Mouse (Mus musculus): ENCODE results near the gene Cd93.

Cd93 gene

GRCm38 (mm10) chr2:148443249-148443958 is at the start of gene Cd93:
Cd93 (minus strand) TSS chr2:148443563.
- peak; percentile 51 to 63 for DNase-seq

GRCm38 (mm10) chr2:148492108-148492507 is 48.7 kb upstream of the Cd93 start:
- peak; percentile 10 to 31 for DNase-seq

- no peak for DNase-seq
These were observed 46.8 kb upstream of the Cd93 start for GRCm38 (mm10) chr2:148490150-148490549.

GRCm38 (mm10) chr2:148488885-148489284 is 45.5 kb upstream of the Cd93 start:
- no peak for DNase-seq

GRCm38 (mm10) chr2:148485576-148485975 is 42.2 kb upstream of the Cd93 start:
- DNase-seq = no peak

GRCm38 (mm10) chr2:148480376-148480775 is 37.0 kb upstream of the Cd93 start:
- DNase-seq = no peak

GRCm38 (mm10) chr2:148478141-148478701 is 34.9 kb upstream of the Cd93 start:
- DNase-seq = peak; percentile 50 to 57

- no peak for DNase-seq
These were observed 34.0 kb upstream of the Cd93 start for GRCm38 (mm10) chr2:148477346-148477745.

- DNase-seq = no peak
These were observed 33.2 kb upstream of the Cd93 start for GRCm38 (mm10) chr2:148476576-148476975.

GRCm38 (mm10) chr2:148475879-148476495 is 32.6 kb upstream of the Cd93 start:
- no peak for DNase-seq

- DNase-seq = no peak
These were observed 26.2 kb upstream of the Cd93 start for GRCm38 (mm10) chr2:148469341-148470238.

- DNase-seq = no peak
These were observed 24.6 kb upstream of the Cd93 start for GRCm38 (mm10) chr2:148467921-148468440.

GRCm38 (mm10) chr2:148455341-148455740 is 12.0 kb upstream of the Cd93 start:
- no peak for DNase-seq

GRCm38 (mm10) chr2:148454014-148454542 is 10.7 kb upstream of the Cd93 start:
- no peak for DNase-seq

- DNase-seq = no peak
These were observed 9.7 kb upstream of the Cd93 start for GRCm38 (mm10) chr2:148453061-148453460.

GRCm38 (mm10) chr2:148451498-148451897 is 8.1 kb upstream of the Cd93 start:
- no peak for DNase-seq

- DNase-seq = no peak
These were observed 7.3 kb upstream of the Cd93 start for GRCm38 (mm10) chr2:148450616-148451015.

GRCm38 (mm10) chr2:148449659-148450058 is 6.3 kb upstream of the Cd93 start:
- DNase-seq = peak in 1 of 2 experiments; percentile 32

GRCm38 (mm10) chr2:148446446-148446845 is 3.1 kb upstream of the Cd93 start:
- DNase-seq = no peak

- DNase-seq = no peak
These were observed 2.3 kb upstream of the Cd93 start for GRCm38 (mm10) chr2:148445616-148446015.

- DNase-seq = no peak
These were observed 1.1 kb upstream of the Cd93 start for GRCm38 (mm10) chr2:148444472-148444871.

GRCm38 (mm10) chr2:148442710-148443109 is 653 bp downstream of the Cd93 start:
- DNase-seq = no peak

- no peak for DNase-seq
These were observed 1.2 kb downstream of the Cd93 start for GRCm38 (mm10) chr2:148442172-148442571.
